Mouse (Mus musculus) kidney, embryonic 16.5 days (tissue): ENCODE results near the gene Ephb3. TPM values are rescaled to one million over a fixed set of nuclear protein-coding genes. Genes with fewer than 3 reads are reported as not detected.

Experiments used
- ATAC-seq: fragments of 200-750 bp; cut with Nextera tagmentation; 2 replicates; pipeline ENCODE4 v1.8.0; 2017; ENCODE audit warnings: moderate TSS enrichment; ENCODE audit not compliant: low FRiP score, low TSS enrichment
- H3K27ac ChIP-seq: fragments of 300-500 bp; sonication (generic); 2 replicates; pipeline ENCODE4 v1.5.1; 2014; ENCODE audit warnings: low read length
- H3K27me3 ChIP-seq: fragments of 300-500 bp; sonication (generic); 2 replicates; pipeline ENCODE4 v1.6.1; 2014; ENCODE audit warnings: low read length, control low read depth, mixed read lengths; ENCODE audit not compliant: insufficient read depth
- H3K36me3 ChIP-seq: fragments of 300-500 bp; sonication (generic); 2 replicates; pipeline ENCODE4 v1.6.1; 2014; ENCODE audit warnings: low read length, control low read depth, mixed read lengths; ENCODE audit not compliant: insufficient read depth
- H3K4me1 ChIP-seq: fragments of 300-500 bp; sonication (generic); 2 replicates; pipeline ENCODE4 v1.6.1; 2014; ENCODE audit warnings: low read length, control low read depth, mixed read lengths; ENCODE audit not compliant: insufficient read depth
- H3K4me2 ChIP-seq: fragments of 300-500 bp; sonication (generic); replicated peaks from 2 replicates; pipeline ENCODE4 v1.6.1; 2014; ENCODE audit warnings: low read depth, low read length
- H3K4me3 ChIP-seq: fragments of 300-500 bp; sonication (generic); 2 replicates; pipeline ENCODE4 v1.5.1; 2014; ENCODE audit warnings: mild to moderate bottlenecking, low read length
- H3K9ac ChIP-seq: fragments of 300-500 bp; sonication (generic); replicated peaks from 2 replicates; pipeline ENCODE4 v1.6.1; 2014; ENCODE audit warnings: low read length
- H3K9me3 ChIP-seq: fragments of 300-500 bp; sonication (generic); 2 replicates; pipeline ENCODE4 v1.6.1; 2016; ENCODE audit warnings: low read length, control low read depth
- WGBS: fragments of 180-500 bp; shearing (Covaris S2); extraction: QIAGEN DNeasy Blood & Tissue Kit; methylation state at CpG from one replicate; pipeline ENCODE4 v1.1.7; 2014; 5-methylcytosine and 5-hydroxymethylcytosine counted together
- microRNA-seq: library from miRNA; unstranded; fragments of <30 nt; microRNA quantifications from one replicate; pipeline ENCODE4, GENCODE M21; 2016
- polyA plus RNA-seq: library from polyadenylated mRNA; unstranded; fragments of >200 nt; fragmentation: Nextera tagmentation; extraction: Ambion mirVana; gene quantifications from 2 replicates; pipeline ENCODE4 v1.2.1, GENCODE M21; 2015

The Ephb3 gene
- polyA plus RNA-seq, 1 experiment from 2014 or later, result 21.8 TPM

DNA sequence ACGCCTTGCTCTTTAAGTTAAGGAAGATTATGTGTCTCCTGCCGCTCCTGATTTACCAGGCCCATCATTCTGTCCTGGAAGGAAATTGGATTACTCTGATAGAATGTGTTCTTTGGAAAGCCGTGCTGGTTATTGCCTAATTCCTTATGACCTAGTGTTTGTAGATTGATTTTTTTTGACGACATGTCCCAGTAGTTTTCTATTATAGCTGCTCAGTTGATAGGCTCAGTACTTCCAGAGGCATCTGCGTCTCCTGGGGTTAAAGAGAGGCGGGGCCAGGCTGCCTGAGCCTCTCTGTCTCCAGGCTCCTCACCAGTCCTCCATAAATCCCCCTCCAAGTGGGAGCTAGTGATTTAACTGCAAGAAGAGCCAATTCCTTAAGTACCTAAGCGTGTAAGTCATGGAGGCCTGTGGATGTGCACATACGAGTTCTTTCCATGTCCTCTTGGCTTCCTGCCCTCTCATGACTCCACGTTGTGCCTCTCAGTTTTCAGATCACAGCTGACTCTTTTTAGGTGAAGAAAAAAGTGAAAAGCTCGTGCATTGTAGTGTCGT lies 47.9 kb downstream of the Ephb3 start:
- H3K9me3 ChIP-seq, result no peaks in the 10 kb centered on the region
- H3K27me3 ChIP-seq, result peaks cover 39% of the 10 kb centered on the region
- H3K9ac ChIP-seq, result no peak overlapping the region
- no peak for ATAC-seq
- H3K4me2 ChIP-seq, result no peak overlapping the region
- H3K4me3 ChIP-seq, result no peak overlapping the region
- H3K4me1 ChIP-seq, result peaks cover 13% of the 10 kb centered on the region
- H3K36me3 ChIP-seq, result no peaks in the 10 kb centered on the region
- 45% methylated on average over 11 of the region's 11 CpGs for WGBS
- no peak overlapping the region for H3K27ac ChIP-seq

DNA sequence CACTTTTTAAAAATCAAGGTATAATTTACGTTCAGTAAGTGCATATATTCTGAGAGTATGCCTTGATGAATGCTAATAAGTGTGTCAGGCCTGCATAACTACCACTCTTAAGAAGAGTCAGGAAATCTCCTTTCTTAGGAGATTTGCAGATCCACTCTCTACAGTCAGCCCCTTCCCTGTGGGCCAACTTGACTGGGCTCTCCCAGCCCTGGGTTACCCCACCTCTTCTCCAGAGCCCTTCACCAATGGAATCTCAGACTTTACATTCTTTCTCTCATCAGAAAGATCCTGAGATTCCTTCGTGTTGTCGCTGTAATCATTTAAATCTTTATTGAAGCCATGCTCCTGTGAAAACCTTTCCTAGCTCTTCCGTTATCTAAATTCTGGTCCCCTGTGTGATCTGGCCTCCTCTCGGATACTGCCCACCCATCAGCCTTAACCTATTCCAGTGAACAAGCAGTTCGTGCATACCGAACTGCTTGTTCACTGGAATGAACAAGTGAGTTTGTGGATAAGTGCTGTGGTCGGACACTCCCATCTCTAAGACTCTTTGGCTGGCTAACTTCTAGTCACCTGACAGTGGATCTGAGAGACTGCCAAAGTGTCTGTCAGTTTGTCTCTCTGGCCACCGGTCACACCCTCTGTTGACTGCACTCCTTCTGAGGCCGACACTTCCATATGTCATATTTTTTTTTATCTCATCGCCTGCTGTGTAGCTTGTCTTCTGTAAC lies 51.2 kb downstream of the Ephb3 start:
- ATAC-seq, result no peak
- H3K4me3 ChIP-seq, result no peak overlapping the region
- WGBS, result 77% methylated on average over 11 of the region's 11 CpGs
- no peak overlapping the region for H3K9ac ChIP-seq
- H3K36me3 ChIP-seq, result no peaks in the 10 kb centered on the region
- H3K27ac ChIP-seq, result no peak overlapping the region
- no peaks in the 10 kb centered on the region for H3K4me1 ChIP-seq
- H3K27me3 ChIP-seq, result peaks cover 10% of the 10 kb centered on the region; the same call in 1 of the 2 replicates
- no peaks in the 10 kb centered on the region for H3K9me3 ChIP-seq
- no peak overlapping the region for H3K4me2 ChIP-seq

DNA sequence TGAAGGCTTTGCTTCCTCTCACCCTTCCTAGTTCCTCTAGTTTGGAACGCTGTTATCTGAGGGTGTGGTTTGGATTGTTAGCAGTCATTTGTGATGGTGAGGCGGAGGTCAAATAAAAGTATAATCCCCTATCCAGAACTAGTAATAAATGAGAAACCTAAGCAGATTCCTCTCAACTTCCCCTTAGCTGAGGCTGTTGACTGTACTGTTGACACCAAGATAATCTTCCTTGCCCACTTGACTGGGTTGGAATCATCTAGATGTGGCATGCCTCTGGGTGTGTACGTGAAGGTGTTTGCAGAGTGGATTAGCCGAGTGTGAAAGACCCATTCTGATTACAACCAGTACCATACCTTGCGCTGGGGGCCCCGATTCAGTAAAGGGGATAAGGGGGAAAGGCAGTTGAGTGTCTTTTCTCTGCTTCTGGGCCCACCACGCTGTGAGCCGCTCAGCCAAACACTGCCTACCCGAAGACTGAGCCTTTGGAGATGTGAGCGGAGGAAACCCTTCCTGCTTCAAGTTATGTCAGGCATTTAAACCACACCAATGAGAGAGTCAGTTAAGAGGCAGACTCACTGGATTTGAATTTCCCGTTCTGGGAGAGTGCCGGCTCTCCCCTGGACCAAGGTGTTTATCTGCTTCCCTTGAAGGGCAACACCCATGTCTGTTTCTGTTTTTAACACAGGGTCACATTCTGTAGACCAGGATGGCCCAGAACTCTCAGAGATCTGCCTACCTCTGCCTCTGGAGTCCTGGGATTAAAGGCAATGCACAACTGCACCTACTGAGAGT lies 52.2 kb downstream of the Ephb3 start:
- no peak overlapping the region for H3K27ac ChIP-seq
- ATAC-seq, result no peak

DNA sequence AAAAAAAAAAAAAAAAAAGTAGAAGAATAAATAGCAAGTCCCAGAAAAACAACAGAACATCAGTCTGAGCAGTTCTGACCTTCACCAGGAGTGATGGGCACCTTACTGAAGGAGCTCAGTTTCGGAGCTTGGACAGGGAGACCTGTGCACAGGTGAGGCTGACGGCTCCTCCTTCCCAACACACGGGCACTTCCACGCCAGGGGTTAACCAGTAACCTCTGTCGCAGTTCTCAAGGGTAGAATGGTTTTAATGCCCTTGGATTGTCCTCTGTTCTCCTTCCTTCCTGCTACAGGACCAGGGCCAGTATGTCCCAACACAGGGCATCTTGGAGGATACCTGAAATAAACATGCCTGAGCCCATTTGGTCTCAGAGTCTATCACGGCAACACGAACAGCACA lies 60.9 kb downstream of the Ephb3 start:
- Histone ChIP-seq H3K9ac (no peak overlapping the region), H3K4me3 (no peak overlapping the region), H3K4me2 (no peak overlapping the region), H3K4me1 (peaks cover 6% of the 10 kb centered on the region), H3K27ac (peak overlapping the region; percentile 26; the same call in 1 of the 2 replicates), H3K36me3 (no peaks in the 10 kb centered on the region), H3K27me3 (0 out of 2 replicates have a peak, but pooled peaks cover 2% of the 10 kb centered on the region), H3K9me3 (no peaks in the 10 kb centered on the region)
- peak; percentile 19; the same call in 1 of the 2 replicates for ATAC-seq
- 79% methylated on average over 7 of the region's 7 CpGs for WGBS

More for the DNA sequence above, 52.2 kb downstream of the Ephb3 start:
- H3K4me3 ChIP-seq, result no peak overlapping the region
- 86% methylated on average over 12 of the region's 12 CpGs for WGBS
- no peaks in the 10 kb centered on the region for H3K36me3 ChIP-seq
- H3K9me3 ChIP-seq, result no peaks in the 10 kb centered on the region
- H3K9ac ChIP-seq, result no peak overlapping the region
- no peaks in the 10 kb centered on the region for H3K4me1 ChIP-seq
- H3K4me2 ChIP-seq, result no peak overlapping the region
- 0 out of 2 replicates have a peak, but pooled peaks cover 8% of the 10 kb centered on the region for H3K27me3 ChIP-seq

DNA sequence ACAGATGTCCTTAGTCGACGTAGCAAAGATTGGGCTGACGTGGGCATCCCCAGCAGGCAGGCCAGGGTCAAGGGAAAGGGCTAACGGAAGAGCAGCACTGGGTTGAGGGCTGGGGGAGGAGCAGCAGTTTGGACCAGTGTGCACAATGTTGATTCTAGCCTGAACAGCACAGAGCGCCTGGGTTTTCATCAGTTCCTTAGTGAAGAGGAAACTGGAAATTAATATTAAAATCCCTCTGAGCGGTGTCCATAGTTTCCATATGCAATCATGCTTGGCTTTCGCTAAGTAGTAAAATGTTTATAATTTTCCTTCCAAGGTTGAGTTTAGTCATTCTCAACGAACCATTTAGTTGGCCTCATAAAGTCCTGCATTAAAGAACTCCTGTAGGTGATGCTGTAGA lies 65.2 kb downstream of the Ephb3 start:
- H3K27ac ChIP-seq, result no peak overlapping the region
- no peaks in the 10 kb centered on the region for H3K9me3 ChIP-seq
- peaks cover 37% of the 10 kb centered on the region for H3K4me1 ChIP-seq
- no peak for ATAC-seq
- no peak overlapping the region for H3K4me2 ChIP-seq
- no peaks in the 10 kb centered on the region for H3K36me3 ChIP-seq
- 0 out of 2 replicates have a peak, but pooled peaks cover 2% of the 10 kb centered on the region for H3K27me3 ChIP-seq
- H3K9ac ChIP-seq, result no peak overlapping the region
- H3K4me3 ChIP-seq, result no peak overlapping the region
- WGBS, result 53% methylated on average over 8 of the region's 8 CpGs

DNA sequence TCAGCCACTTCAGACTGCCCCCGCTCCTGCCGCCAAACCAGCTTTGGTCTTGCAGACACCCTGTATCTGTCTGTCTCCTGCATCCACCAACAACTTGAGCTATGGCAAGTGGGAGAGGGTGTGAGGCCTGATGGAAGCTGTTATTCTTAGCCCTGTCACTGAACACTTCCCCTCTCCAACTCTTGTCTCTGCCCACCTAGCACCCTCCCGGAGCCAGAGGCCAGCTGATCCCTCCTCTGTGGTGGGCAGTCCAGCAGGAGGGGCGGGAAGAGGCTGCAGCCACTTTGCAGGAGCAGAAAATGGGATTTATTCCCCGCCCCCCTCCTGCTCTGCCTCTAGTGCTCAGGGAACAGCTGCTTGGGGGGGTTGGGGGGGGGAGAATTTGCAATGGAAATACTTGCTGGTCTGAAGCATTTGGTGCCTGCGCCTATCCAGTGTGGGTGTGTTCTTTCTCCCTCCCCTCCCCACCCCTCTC lies 67.3 kb downstream of the Ephb3 start:
- ATAC-seq, result peak; percentile 42
- Histone ChIP-seq H3K27ac (no peak overlapping the region), H3K27me3 (0 out of 2 replicates have a peak, but pooled peaks cover 2% of the 10 kb centered on the region), H3K36me3 (no peaks in the 10 kb centered on the region), H3K4me3 (no peak overlapping the region), H3K9me3 (peaks cover 4% of the 10 kb centered on the region; the same call in 1 of the 2 replicates), H3K9ac (no peak overlapping the region), H3K4me1 (peaks cover 42% of the 10 kb centered on the region), H3K4me2 (no peak overlapping the region)
- WGBS, result 54% methylated on average over 6 of the region's 6 CpGs

DNA sequence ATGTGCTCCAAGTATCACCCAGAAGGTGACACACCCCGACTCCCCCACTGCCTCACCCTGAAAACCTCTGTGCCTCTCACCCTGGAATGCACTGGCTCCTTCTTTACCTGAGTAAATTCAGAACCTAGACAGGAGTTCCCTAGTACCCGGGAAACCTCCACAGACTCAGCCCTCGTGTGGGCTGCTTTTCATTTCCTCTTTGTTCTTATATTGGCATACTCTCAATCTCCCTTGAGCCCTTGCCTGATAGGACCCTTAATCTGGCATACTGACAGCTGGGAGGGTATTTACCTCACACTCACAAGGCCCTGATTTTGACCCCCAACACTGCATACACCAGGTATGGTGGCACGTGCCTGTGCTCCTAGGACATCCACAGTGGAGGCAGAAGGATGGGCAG lies 68.2 kb downstream of the Ephb3 start:
- Histone ChIP-seq H3K27me3 (0 out of 2 replicates have a peak, but pooled peaks cover 2% of the 10 kb centered on the region), H3K4me2 (no peak overlapping the region), H3K36me3 (no peaks in the 10 kb centered on the region), H3K27ac (no peak overlapping the region), H3K4me3 (no peak overlapping the region), H3K9ac (no peak overlapping the region), H3K4me1 (peaks cover 51% of the 10 kb centered on the region), H3K9me3 (peaks cover 4% of the 10 kb centered on the region; the same call in 1 of the 2 replicates)
- WGBS, result 60% methylated on average over 4 of the region's 4 CpGs
- no peak for ATAC-seq

Small RNA genes within 50 kb of the gene (microRNA-seq; reads per million reads assigned to microRNA genes)
- gene Mir7680, result not detected

Other genes starting within 250 kb of the Ephb3 start
- gene Teddm3, start 50.8 kb upstream of the Ephb3 start, polyA plus RNA-seq, result 0.14 TPM in 1 of 2 replicates, not detected in the other
- gene Vps8, start 218.4 kb downstream of the Ephb3 start, polyA plus RNA-seq, result 21.6 and 25.6 TPM in 2 replicates